Mouse (Mus musculus) activated CD4-positive, CD25-positive, alpha-beta regulatory T cell (primary cell): ENCODE measurements around the gene Cbln3. TPM values are rescaled to one million over a fixed set of nuclear protein-coding genes. Genes with fewer than 3 reads are reported as not detected.

Experiments used
- polyA plus RNA-seq, 2 experiments: library from polyadenylated mRNA; unstranded; fragments of 100-300 nt; shearing (Covaris generic); gene quantifications; one replicate each; pipeline ENCODE4 v1.2.1; 2017

Gene Cbln3
- polyA plus RNA-seq = under 1 TPM; 0.22 to 0.31 TPM

GRCm38 (mm10) chr14:55884166-55884565 is at the start of gene Cbln3:
TSS of gene Cbln3 (minus strand) at chr14:55884392.

GRCm38 (mm10) chr14:55899701-55900413 is 15.7 kb upstream of the Cbln3 start, which contains the start of gene Sdr39u1:
TSS of gene Sdr39u1 (minus strand) at chr14:55900293.

GRCm38 (mm10) chr14:55884713-55885113 is 521 bp upstream of the Cbln3 start, which contains the start of gene Khnyn:
TSS of gene Khnyn (plus strand) at chr14:55884947.

GRCm38 (mm10) chr14:55853621-55854285 is 30.4 kb downstream of the Cbln3 start, which contains the start of gene Nynrin:
TSS of gene Nynrin (plus strand) at chr14:55854010.

Other genes starting within 250 kb of the Cbln3 start
- gene Ipo4, start 248.4 kb downstream of the Cbln3 start, polyA plus RNA-seq = 10 to 100 TPM; 31.1 to 45.2 TPM
- gene Gm49378, start 246.5 kb downstream of the Cbln3 start, polyA plus RNA-seq = 1 to 10 TPM; 1.6 to 2.2 TPM
- 10 to 100 TPM; 64.4 to 75.6 TPM for gene Tm9sf1, start 240.6 kb downstream of the Cbln3 start, polyA plus RNA-seq
- 1 to 10 TPM; 1.3 to 1.6 TPM for gene Tssk4, start 234.2 kb downstream of the Cbln3 start, polyA plus RNA-seq
- gene Mdp1, start 223.9 kb downstream of the Cbln3 start, polyA plus RNA-seq = 100 to 1,000 TPM; 101 to 105 TPM
- 10 to 100 TPM; 34.4 to 55.8 TPM for gene Gmpr2, start 212.5 kb downstream of the Cbln3 start, polyA plus RNA-seq
- gene Nedd8, start 212.3 kb downstream of the Cbln3 start, polyA plus RNA-seq = 100 to 1,000 TPM; 479 to 482 TPM
- 10 to 100 TPM; 50.8 to 60.2 TPM for gene Tinf2, start 202.6 kb downstream of the Cbln3 start, polyA plus RNA-seq
- gene Tgm1, start 170.5 kb downstream of the Cbln3 start, polyA plus RNA-seq = under 1 TPM; 0.32 to 0.81 TPM
- 10 to 100 TPM; 57.8 to 79.6 TPM for gene Rabggta, start 162.1 kb downstream of the Cbln3 start, polyA plus RNA-seq
- gene Dhrs1, start 138.7 kb downstream of the Cbln3 start, polyA plus RNA-seq = 10 to 100 TPM; 39.5 to 63.1 TPM
- 10 to 100 TPM; 38.9 to 45.7 TPM for gene Nop9, start 138.7 kb downstream of the Cbln3 start, polyA plus RNA-seq
- not detected for gene Cideb, start 125.9 kb downstream of the Cbln3 start, polyA plus RNA-seq
- under 1 TPM; 0.17 to 0.21 TPM for gene Ltb4r2, start 123.0 kb downstream of the Cbln3 start, polyA plus RNA-seq
- 10 to 100 TPM; 13.2 to 19.4 TPM for gene Ltb4r1, start 118.4 kb downstream of the Cbln3 start, polyA plus RNA-seq
- gene Adcy4, start 100.3 kb downstream of the Cbln3 start, polyA plus RNA-seq = under 1 TPM; 0.16 to 0.32 TPM
- 100 to 1,000 TPM in 1 of 2 experiments, 10 to 100 TPM in 1; 72.7 to 103 TPM for gene Ripk3, start 95.5 kb downstream of the Cbln3 start, polyA plus RNA-seq
- not detected for gene Nfatc4, start 61.2 kb downstream of the Cbln3 start, polyA plus RNA-seq
- under 1 TPM; 0.15 to 0.99 TPM for gene Nynrin, start 30.4 kb downstream of the Cbln3 start, polyA plus RNA-seq
- gene Khnyn, start 555 bp upstream of the Cbln3 start, polyA plus RNA-seq = 10 to 100 TPM; 26.8 to 67.7 TPM
- 10 to 100 TPM; 53.9 to 72.7 TPM for gene Sdr39u1, start 15.9 kb upstream of the Cbln3 start, polyA plus RNA-seq
- gene Cma1, start 60.3 kb upstream of the Cbln3 start, polyA plus RNA-seq = not detected
- gene Cma2, start 66.6 kb upstream of the Cbln3 start, polyA plus RNA-seq = not detected
- under 1 TPM in 1 of 2 experiments, not detected in 1; 0.41 TPM for gene Mcpt1, start 133.6 kb upstream of the Cbln3 start, polyA plus RNA-seq
- gene Mcpt9, start 146.1 kb upstream of the Cbln3 start, polyA plus RNA-seq = not detected
- gene Mcpt2, start 157.6 kb upstream of the Cbln3 start, polyA plus RNA-seq = not detected
- 1 to 10 TPM in 1 of 2 experiments, not detected in 1; 1.6 TPM for gene Mcpt4, start 177.9 kb upstream of the Cbln3 start, polyA plus RNA-seq
- gene Mcpt8, start 200.9 kb upstream of the Cbln3 start, polyA plus RNA-seq = not detected
- not detected for gene Ctsg, start 218.2 kb upstream of the Cbln3 start, polyA plus RNA-seq
- not detected for gene Gzme, start 236.2 kb upstream of the Cbln3 start, polyA plus RNA-seq
- not detected for gene Gzmd, start 248.2 kb upstream of the Cbln3 start, polyA plus RNA-seq